Mouse (Mus musculus) hindbrain, embryonic 11.5 days (tissue): ENCODE results near the gene Paqr4. TPM values are rescaled to one million over a fixed set of nuclear protein-coding genes. Genes with fewer than 3 reads are reported as not detected.

Experiments
- ATAC-seq: fragments of 200-750 bp; cut with Nextera tagmentation; 2 replicates; pipeline ENCODE4 v1.8.0; 2017; ENCODE audit warnings: mild to moderate bottlenecking, moderate TSS enrichment, moderate library complexity; ENCODE audit not compliant: low FRiP score
- DNase-seq: peaks from one replicate; pipeline ENCODE4 v3.0.0-alpha.2; 2015; ENCODE audit warnings: low spot score
- H3K27ac ChIP-seq: fragments of 300-500 bp; sonication (generic); 2 replicates; pipeline ENCODE4 v1.5.1; 2014; ENCODE audit warnings: mild to moderate bottlenecking, low read depth, low read length
- H3K27me3 ChIP-seq: fragments of 300-500 bp; sonication (generic); 2 replicates; pipeline ENCODE4 v1.6.1; 2014; ENCODE audit warnings: mild to moderate bottlenecking, low read length, moderate library complexity, mixed read lengths; ENCODE audit not compliant: control insufficient read depth, insufficient read depth
- H3K36me3 ChIP-seq: fragments of 300-500 bp; sonication (generic); 2 replicates; pipeline ENCODE4 v1.6.1; 2014; ENCODE audit warnings: mild to moderate bottlenecking, low read length, moderate library complexity, mixed read lengths; ENCODE audit not compliant: control insufficient read depth, insufficient read depth
- H3K4me1 ChIP-seq: fragments of 300-500 bp; sonication (generic); replicated peaks from 2 replicates; pipeline ENCODE4 v1.6.1; 2014; ENCODE audit warnings: low read length, mixed read lengths; ENCODE audit not compliant: control insufficient read depth, insufficient read depth
- H3K4me2 ChIP-seq: fragments of 300-500 bp; sonication (generic); replicated peaks from 2 replicates; pipeline ENCODE4 v1.6.1; 2014; ENCODE audit warnings: mild to moderate bottlenecking, low read depth, low read length
- H3K4me3 ChIP-seq: fragments of 300-500 bp; sonication (generic); 2 replicates; pipeline ENCODE4 v1.5.1; 2014; ENCODE audit warnings: low read depth, low read length
- H3K9ac ChIP-seq: fragments of 300-500 bp; sonication (generic); 2 replicates; pipeline ENCODE4 v1.6.1; 2014; ENCODE audit warnings: low read depth, low read length
- H3K9me3 ChIP-seq: fragments of 300-500 bp; sonication (generic); 2 replicates; pipeline ENCODE4 v1.6.1; 2016; ENCODE audit warnings: low read length; ENCODE audit not compliant: control insufficient read depth
- WGBS: fragments of 180-500 bp; shearing (Covaris S2); extraction: QIAGEN DNeasy Blood & Tissue Kit; methylation state at CpG from one replicate; pipeline ENCODE4 v1.1.7; 2014; 5-methylcytosine and 5-hydroxymethylcytosine counted together
- polyA plus RNA-seq: library from polyadenylated mRNA; unstranded; fragments of >200 nt; fragmentation: Nextera tagmentation; extraction: Ambion mirVana; gene quantifications from 2 replicates; pipeline ENCODE4 v1.2.1, GENCODE M21; 2014

Gene Paqr4
- polyA plus RNA-seq, 1 experiment from 2014 or later: 28.9 TPM

DNA sequence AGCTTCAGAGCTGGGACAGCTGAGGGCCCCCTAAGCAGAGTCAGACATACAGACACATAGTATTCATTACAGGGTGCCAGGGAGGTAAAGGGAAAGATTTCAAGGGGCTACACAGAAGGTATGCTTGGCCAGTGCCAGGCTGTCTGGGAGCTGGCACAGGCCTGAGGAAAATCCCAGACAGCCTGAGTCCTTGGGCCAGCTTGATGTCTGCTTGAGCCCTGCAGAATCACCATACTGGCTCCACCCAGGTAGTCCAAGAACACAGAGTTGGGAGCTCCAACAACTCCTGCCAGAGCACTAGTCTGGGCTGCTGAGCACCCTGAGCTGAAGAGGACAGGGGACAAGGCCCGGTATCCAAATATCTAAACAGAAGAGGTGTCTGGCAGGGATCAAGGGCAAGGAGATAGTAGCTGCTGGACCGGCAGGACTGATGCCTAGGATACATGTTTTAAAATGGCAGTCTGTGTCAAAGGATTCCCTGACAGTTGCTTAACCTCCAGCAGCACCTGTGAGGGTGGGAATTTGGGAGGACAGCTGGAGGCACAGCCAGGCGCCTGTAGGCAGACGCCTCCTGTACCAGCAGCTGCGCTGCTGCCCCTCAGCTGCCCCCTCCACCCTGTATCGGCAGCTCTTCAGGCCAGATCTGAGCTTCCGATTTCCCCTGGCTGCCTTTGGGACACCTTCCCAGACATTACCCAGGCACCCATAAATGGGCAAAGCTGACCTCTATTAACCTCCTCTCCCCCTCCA lies 18.1 kb downstream of the Paqr4 start, which contains the start of gene 1520401A03Rik:
Gene 1520401A03Rik, minus strand, starts transcription at position 408 of the 750 bp plus-strand sequence.
- no peaks in the 10 kb centered on the region for H3K36me3 ChIP-seq
- no peaks in the 10 kb centered on the region for H3K27me3 ChIP-seq
- WGBS: 74% methylated on average over 7 of the region's 7 CpGs
- no peak within 1 kb of the TSS for H3K9ac ChIP-seq
- H3K4me1 ChIP-seq: no peaks in the 10 kb centered on the region
- H3K4me2 ChIP-seq: no peak within 1 kb of the TSS
- DNase-seq (no peak), ATAC-seq (no peak)
- H3K4me3 ChIP-seq: no peak within 1 kb of the TSS
- no peaks in the 10 kb centered on the region for H3K9me3 ChIP-seq
- H3K27ac ChIP-seq: no peak within 1 kb of the TSS

DNA sequence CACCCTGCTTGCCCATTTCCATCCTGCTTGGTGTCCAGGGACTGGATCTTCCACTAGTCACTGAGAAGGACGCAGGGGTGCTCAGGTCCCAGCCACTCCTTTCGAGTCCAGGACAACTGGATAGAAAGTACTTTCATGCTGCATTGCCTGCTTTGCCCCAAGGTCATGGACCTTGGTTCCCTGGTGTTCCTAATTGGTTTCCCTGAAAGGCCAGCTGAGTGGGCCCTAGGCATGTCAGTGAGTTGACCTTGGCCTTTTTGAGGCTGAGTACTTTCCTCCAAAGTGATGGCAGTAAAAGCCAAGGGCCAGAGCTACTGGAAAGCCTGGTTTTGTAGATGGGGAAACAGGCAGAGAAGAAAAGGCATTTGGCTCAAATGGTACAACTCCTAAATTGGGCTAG lies 18.8 kb downstream of the Paqr4 start:
- no peaks in the 10 kb centered on the region for H3K4me1 ChIP-seq
- WGBS: 80% methylated on average over 2 of the region's 2 CpGs
- no peaks in the 10 kb centered on the region for H3K36me3 ChIP-seq
- no peak for ATAC-seq
- H3K4me2 ChIP-seq: no peak overlapping the region
- no peak overlapping the region for H3K4me3 ChIP-seq
- DNase-seq: no peak
- H3K27ac ChIP-seq: no peak overlapping the region
- no peaks in the 10 kb centered on the region for H3K9me3 ChIP-seq
- H3K9ac ChIP-seq: no peak overlapping the region
- H3K27me3 ChIP-seq: no peaks in the 10 kb centered on the region

DNA sequence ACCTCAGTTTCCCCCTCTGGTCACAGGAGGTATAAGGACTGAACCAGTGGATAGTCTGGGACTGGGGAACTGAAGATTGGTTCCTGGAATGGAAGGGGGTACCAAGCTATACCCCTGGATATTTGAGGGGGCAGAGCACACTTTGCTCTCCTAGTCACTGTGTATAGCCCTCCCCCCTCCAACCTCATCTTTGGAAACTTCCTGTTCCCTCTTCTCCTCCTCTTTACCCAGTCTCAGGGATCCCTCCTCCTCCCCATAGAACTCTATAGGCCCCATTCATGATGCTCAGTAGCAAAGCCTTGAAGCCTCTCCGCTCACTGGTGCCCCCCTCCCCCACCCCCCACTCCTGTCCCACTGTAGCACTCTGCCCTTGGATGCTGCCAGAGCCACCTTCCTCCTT lies 21.2 kb downstream of the Paqr4 start:
- Histone ChIP-seq H3K9ac (no peak overlapping the region), H3K36me3 (no peaks in the 10 kb centered on the region), H3K4me1 (no peaks in the 10 kb centered on the region), H3K27ac (no peak overlapping the region), H3K4me3 (no peak overlapping the region), H3K27me3 (no peaks in the 10 kb centered on the region), H3K9me3 (no peaks in the 10 kb centered on the region), H3K4me2 (no peak overlapping the region)
- 21% methylated on average over 1 of the region's 1 CpGs for WGBS
- no peak for DNase-seq
- no peak for ATAC-seq

DNA sequence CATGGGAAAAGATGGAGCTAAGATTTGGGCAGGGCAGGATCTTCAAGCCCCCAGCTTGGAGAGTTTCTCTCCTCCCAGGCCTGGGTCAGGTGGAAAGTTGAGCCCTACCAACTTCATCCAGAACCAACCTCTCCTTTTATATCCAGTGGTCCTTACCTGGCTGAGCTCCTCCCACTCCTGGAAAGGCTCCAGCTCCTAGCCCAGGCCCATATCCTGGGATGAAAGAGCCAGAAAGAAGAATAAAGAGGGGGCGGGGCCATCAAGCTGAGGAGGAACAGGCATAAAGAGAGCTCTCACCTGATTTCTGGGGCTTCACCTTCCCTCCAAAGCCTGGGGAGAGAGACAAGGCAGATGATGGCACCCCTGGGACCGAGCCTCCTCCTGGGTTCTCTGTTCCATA lies 23.7 kb downstream of the Paqr4 start:
- no peaks in the 10 kb centered on the region for H3K9me3 ChIP-seq
- 55% methylated on average over 2 of the region's 2 CpGs for WGBS
- DNase-seq: no peak
- H3K36me3 ChIP-seq: no peaks in the 10 kb centered on the region
- H3K27ac ChIP-seq: no peak overlapping the region
- no peak for ATAC-seq
- no peaks in the 10 kb centered on the region for H3K4me1 ChIP-seq
- H3K4me3 ChIP-seq: no peak overlapping the region
- H3K4me2 ChIP-seq: no peak overlapping the region
- H3K9ac ChIP-seq: no peak overlapping the region
- no peaks in the 10 kb centered on the region for H3K27me3 ChIP-seq

DNA sequence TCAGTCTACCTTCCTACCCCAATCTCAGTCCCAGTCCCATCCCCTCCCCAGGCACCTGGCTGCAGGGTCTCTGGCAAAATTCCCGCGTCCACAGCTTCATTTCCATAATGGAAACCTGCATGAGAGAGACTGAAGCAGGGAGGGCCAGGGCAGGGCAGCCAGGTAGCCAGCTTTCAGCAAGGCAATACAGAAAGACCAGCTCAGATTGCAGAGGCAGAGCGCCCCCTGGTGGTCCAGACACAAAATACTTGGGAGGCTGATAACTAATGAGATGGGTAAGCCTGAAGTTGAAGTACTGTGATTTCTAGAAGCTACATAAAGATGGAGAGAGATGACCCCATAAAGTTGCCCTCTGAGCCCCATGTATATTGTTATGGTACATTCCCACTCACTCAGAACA lies 34.5 kb downstream of the Paqr4 start:
- ATAC-seq (peak; percentile 68; the same call in 1 of the 2 replicates), DNase-seq (peak; percentile 86)
- Histone ChIP-seq H3K36me3 (no peaks in the 10 kb centered on the region), H3K9ac (no peak overlapping the region), H3K27ac (no peak overlapping the region), H3K4me1 (no peaks in the 10 kb centered on the region), H3K4me3 (no peak overlapping the region), H3K4me2 (no peak overlapping the region), H3K27me3 (no peaks in the 10 kb centered on the region), H3K9me3 (no peaks in the 10 kb centered on the region)
- 2% methylated on average over 3 of the region's 3 CpGs for WGBS

DNA sequence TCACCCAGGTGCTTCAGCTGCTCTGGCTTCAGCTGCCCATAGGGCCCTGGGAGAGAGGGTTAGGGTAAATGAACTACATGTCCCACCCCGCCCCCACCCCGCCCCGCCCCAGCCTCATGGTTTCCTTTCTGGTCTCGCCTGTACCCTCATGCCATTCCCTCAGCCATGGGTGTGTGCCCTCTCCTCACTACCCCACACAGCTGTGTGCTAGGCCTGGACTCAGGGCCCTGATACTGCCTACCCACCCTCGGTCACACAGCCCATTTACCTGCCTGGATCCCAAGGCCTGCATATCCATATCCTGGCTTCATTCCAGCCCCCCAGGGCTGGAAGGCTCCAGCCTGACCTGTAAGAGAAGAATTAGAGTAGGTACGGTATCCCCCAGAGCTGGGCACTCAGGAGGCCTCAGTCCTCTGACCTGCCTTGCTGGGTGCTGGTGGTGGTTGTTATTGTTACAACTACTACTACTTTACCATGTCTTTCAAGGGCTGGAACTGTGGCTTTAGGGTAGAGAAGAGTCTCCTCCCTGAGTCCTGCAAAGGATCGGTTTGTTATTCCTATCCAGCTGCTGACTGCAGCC lies 35.1 kb downstream of the Paqr4 start:
- no peak for DNase-seq
- H3K36me3 ChIP-seq: no peaks in the 10 kb centered on the region
- 0 out of 2 replicates have a peak, but pooled peaks have one; percentile 3 for ATAC-seq
- no peaks in the 10 kb centered on the region for H3K9me3 ChIP-seq
- no peak overlapping the region for H3K27ac ChIP-seq
- 75% methylated on average over 7 of the region's 7 CpGs for WGBS
- no peak overlapping the region for H3K4me3 ChIP-seq
- no peak overlapping the region for H3K9ac ChIP-seq
- H3K4me2 ChIP-seq: no peak overlapping the region
- H3K4me1 ChIP-seq: no peaks in the 10 kb centered on the region
- no peaks in the 10 kb centered on the region for H3K27me3 ChIP-seq

DNA sequence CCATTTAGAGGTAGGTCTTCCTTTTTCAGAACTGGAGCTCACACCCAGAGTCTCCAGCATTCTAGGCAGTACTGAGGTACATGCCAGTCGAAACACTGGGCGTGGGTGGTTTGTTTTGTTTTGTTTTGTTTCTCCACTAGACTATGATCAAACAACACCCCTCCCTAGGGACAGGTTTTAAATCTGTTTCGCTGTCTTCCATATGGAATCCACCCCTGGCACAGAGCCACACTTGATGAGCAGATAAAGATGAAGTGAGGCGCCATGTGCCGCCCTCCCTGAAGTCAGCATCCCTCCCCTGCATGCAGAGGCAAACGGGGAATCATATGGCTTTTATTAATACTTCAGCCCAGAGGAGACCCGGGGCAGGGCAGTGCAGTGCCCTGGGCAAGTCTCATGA lies 35.9 kb downstream of the Paqr4 start:
- no peak overlapping the region for H3K4me3 ChIP-seq
- WGBS: 68% methylated on average over 7 of the region's 7 CpGs
- H3K9ac ChIP-seq: no peak overlapping the region
- H3K9me3 ChIP-seq: no peaks in the 10 kb centered on the region
- H3K27ac ChIP-seq: no peak overlapping the region
- ATAC-seq (no peak), DNase-seq (no peak)
- no peaks in the 10 kb centered on the region for H3K36me3 ChIP-seq
- peaks cover 4% of the 10 kb centered on the region; the same call in 1 of the 2 replicates for H3K27me3 ChIP-seq
- no peaks in the 10 kb centered on the region for H3K4me1 ChIP-seq
- no peak overlapping the region for H3K4me2 ChIP-seq

DNA sequence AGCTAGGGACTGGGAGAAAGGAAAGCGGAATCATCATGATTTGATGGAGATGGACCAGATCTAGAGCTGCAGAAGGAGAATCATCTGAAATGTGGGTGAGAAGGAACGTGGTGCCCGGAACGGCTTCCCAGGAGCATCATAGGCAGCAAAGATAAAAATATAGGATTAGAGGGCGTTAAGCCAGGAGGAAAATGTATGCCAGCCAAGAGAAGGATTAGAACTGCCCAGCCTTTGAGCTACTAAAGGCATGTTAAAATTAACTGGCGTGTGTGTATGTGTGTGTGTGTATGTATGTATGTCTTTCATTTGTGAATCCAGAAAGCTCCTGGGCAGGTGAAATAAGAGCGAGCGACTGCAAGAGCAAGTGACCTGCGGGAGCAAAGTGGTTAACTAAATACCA lies 37.4 kb downstream of the Paqr4 start:
- WGBS: 84% methylated on average over 9 of the region's 9 CpGs
- peaks cover 5% of the 10 kb centered on the region; the same call in 1 of the 2 replicates for H3K4me1 ChIP-seq
- no peak for ATAC-seq

DNA sequence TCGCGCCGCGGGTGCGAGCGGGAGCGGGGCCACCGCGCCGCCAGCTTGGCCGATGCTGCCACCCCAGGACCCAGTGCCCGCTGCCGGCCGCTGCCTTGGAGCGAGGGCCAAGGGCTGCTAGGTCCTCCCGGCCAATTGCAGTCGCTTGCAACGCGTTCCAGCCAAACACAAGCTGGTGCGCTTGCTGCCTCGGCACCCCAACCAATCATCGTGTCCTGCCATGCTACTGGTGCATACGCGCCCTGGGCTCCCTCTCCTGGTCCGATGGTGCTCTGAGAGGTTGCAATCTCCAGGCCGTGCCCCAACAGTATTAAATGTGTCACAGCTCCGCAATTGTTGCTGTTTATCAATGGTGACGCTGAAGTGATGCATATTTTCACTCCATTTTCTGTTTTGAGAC lies 40.6 kb downstream of the Paqr4 start:
- DNase-seq (peak; percentile 84), ATAC-seq (peak; percentile 96)
- Histone ChIP-seq H3K4me2 (peak overlapping the region; percentile 100), H3K27ac (peak overlapping the region; percentile 42; the same call in 1 of the 2 replicates), H3K9me3 (no peaks in the 10 kb centered on the region), H3K9ac (peak overlapping the region; percentile 59), H3K27me3 (peaks cover 24% of the 10 kb centered on the region), H3K36me3 (no peaks in the 10 kb centered on the region), H3K4me3 (peak overlapping the region; percentile 73), H3K4me1 (peaks cover 5% of the 10 kb centered on the region; the same call in 1 of the 2 replicates)
- under 1% methylated on average over 28 of the region's 28 CpGs for WGBS

More for the DNA sequence above, 37.4 kb downstream of the Paqr4 start:
- Histone ChIP-seq H3K27ac (no peak overlapping the region), H3K4me3 (no peak overlapping the region), H3K36me3 (no peaks in the 10 kb centered on the region), H3K9ac (no peak overlapping the region), H3K9me3 (no peaks in the 10 kb centered on the region), H3K27me3 (peaks cover 18% of the 10 kb centered on the region), H3K4me2 (no peak overlapping the region)
- no peak for DNase-seq
